Mouse (Mus musculus): ENCODE results near the gene Commd7. TPM values are rescaled to one million over a fixed set of nuclear protein-coding genes. Genes with fewer than 3 reads are reported as not detected.
"Not testable (repeated sequence)": the region's sequence is repeated elsewhere in the genome, so short reads cannot be mapped to it uniquely, and the experiment has no call there.

Gene Commd7
- polyA plus RNA-seq (2015; fragmentation: Nextera tagmentation; extraction: Ambion mirVana) = 78.8 and 83.6 TPM in 2 replicates

GRCm38 (mm10) chr2:153631976-153632870 lies at the start of gene Commd7:
Gene Commd7 (minus strand): TSS chr2:153632781.
- no peaks in the 10 kb centered on the region for H3K9me3 ChIP-seq
- ATAC-seq (ENCODE audit: insufficient number of reproducible peaks, low FRiP score, low TSS enrichment, low read depth) = peak; percentile 74
- H3K4me2 ChIP-seq = peak within 1 kb of the TSS; percentile 58
- H3K36me3 ChIP-seq = peaks cover 18% of the 10 kb centered on the region
- H3K27me3 ChIP-seq = no peaks in the 10 kb centered on the region
- H3K9ac ChIP-seq = peak within 1 kb of the TSS; percentile 88
- WGBS = 4% methylated on average over 53 of the region's 53 CpGs
- peak within 1 kb of the TSS; percentile 91 for H3K4me3 ChIP-seq
- H3K27ac ChIP-seq = peak within 1 kb of the TSS; percentile 96
- peaks cover 8% of the 10 kb centered on the region for H3K4me1 ChIP-seq

- 90% methylated on average over 1 of the region's 1 CpGs for WGBS
These were observed 47.4 kb upstream of the Commd7 start for GRCm38 (mm10) chr2:153679959-153680358.

GRCm38 (mm10) chr2:153677550-153677949 lies 45.0 kb upstream of the Commd7 start:
- 85% methylated on average over 7 of the region's 7 CpGs for WGBS

More at GRCm38 (mm10) chr2:153679959-153680358, 47.4 kb upstream of the Commd7 start:
- Histone ChIP-seq H3K4me1 (no peaks in the 10 kb centered on the region), H3K4me3 (no peak overlapping the region), H3K27me3 (no peaks in the 10 kb centered on the region), H3K4me2 (no peak overlapping the region), H3K9me3 (no peaks in the 10 kb centered on the region), H3K36me3 (peaks cover 17% of the 10 kb centered on the region), H3K9ac (no peak overlapping the region), H3K27ac (no peak overlapping the region)
- ATAC-seq (ENCODE audit: insufficient number of reproducible peaks, low FRiP score, low TSS enrichment, low read depth) = no peak

GRCm38 (mm10) chr2:153676944-153677343 lies 44.4 kb upstream of the Commd7 start:
- H3K9me3 ChIP-seq = no peaks in the 10 kb centered on the region
- H3K4me2 ChIP-seq = no peak overlapping the region
- H3K36me3 ChIP-seq = peaks cover 22% of the 10 kb centered on the region
- no peak for ATAC-seq (ENCODE audit: insufficient number of reproducible peaks, low FRiP score, low TSS enrichment, low read depth)
- no peaks in the 10 kb centered on the region for H3K4me1 ChIP-seq
- 92% methylated on average over 6 of the region's 6 CpGs for WGBS
- H3K27ac ChIP-seq = no peak overlapping the region
- H3K9ac ChIP-seq = no peak overlapping the region
- no peak overlapping the region for H3K4me3 ChIP-seq
- H3K27me3 ChIP-seq = no peaks in the 10 kb centered on the region

More at GRCm38 (mm10) chr2:153677550-153677949, 45.0 kb upstream of the Commd7 start:
- H3K36me3 ChIP-seq = peaks cover 22% of the 10 kb centered on the region
- no peak overlapping the region for H3K27ac ChIP-seq
- no peaks in the 10 kb centered on the region for H3K9me3 ChIP-seq
- no peak overlapping the region for H3K4me2 ChIP-seq
- no peak for ATAC-seq (ENCODE audit: insufficient number of reproducible peaks, low FRiP score, low TSS enrichment, low read depth)
- H3K9ac ChIP-seq = no peak overlapping the region
- no peaks in the 10 kb centered on the region for H3K4me1 ChIP-seq
- no peaks in the 10 kb centered on the region for H3K27me3 ChIP-seq
- no peak overlapping the region for H3K4me3 ChIP-seq

GRCm38 (mm10) chr2:153675364-153675763 lies 42.8 kb upstream of the Commd7 start:
- not testable (repeated sequence) for H3K27me3 ChIP-seq

GRCm38 (mm10) chr2:153672619-153673018 lies 40.0 kb upstream of the Commd7 start:
- Histone ChIP-seq H3K27ac (no peak overlapping the region), H3K9ac (no peak overlapping the region), H3K9me3 (no peaks in the 10 kb centered on the region), H3K4me3 (no peak overlapping the region), H3K4me1 (no peaks in the 10 kb centered on the region), H3K27me3 (no peaks in the 10 kb centered on the region), H3K4me2 (no peak overlapping the region), H3K36me3 (peaks cover 23% of the 10 kb centered on the region)
- 93% methylated on average over 2 of the region's 2 CpGs for WGBS
- ATAC-seq (ENCODE audit: insufficient number of reproducible peaks, low FRiP score, low TSS enrichment, low read depth) = no peak

More at GRCm38 (mm10) chr2:153675364-153675763, 42.8 kb upstream of the Commd7 start:
- H3K36me3 ChIP-seq = peaks cover 26% of the 10 kb centered on the region
- H3K4me1 ChIP-seq; H3K9me3 ChIP-seq; H3K4me3 ChIP-seq; H3K4me2 ChIP-seq; ATAC-seq (ENCODE audit: insufficient number of reproducible peaks, low FRiP score, low TSS enrichment, low read depth); H3K27ac ChIP-seq; H3K9ac ChIP-seq: not testable (repeated sequence)
- WGBS = 85% methylated on average over 1 of the region's 1 CpGs

- no peaks in the 10 kb centered on the region for H3K9me3 ChIP-seq
- no peak for ATAC-seq (ENCODE audit: insufficient number of reproducible peaks, low FRiP score, low TSS enrichment, low read depth)
- H3K27ac ChIP-seq = no peak overlapping the region
- H3K9ac ChIP-seq = no peak overlapping the region
- no peaks in the 10 kb centered on the region for H3K27me3 ChIP-seq
- WGBS = 65% methylated on average over 5 of the region's 5 CpGs
- H3K36me3 ChIP-seq = peaks cover 24% of the 10 kb centered on the region
- H3K4me1 ChIP-seq = no peaks in the 10 kb centered on the region
- no peak overlapping the region for H3K4me3 ChIP-seq
- no peak overlapping the region for H3K4me2 ChIP-seq
These were observed 37.5 kb upstream of the Commd7 start for GRCm38 (mm10) chr2:153670111-153670510.

- Histone ChIP-seq H3K36me3 (peaks cover 24% of the 10 kb centered on the region), H3K9ac (no peak overlapping the region), H3K4me3 (no peak overlapping the region), H3K4me2 (no peak overlapping the region), H3K9me3 (no peaks in the 10 kb centered on the region), H3K4me1 (no peaks in the 10 kb centered on the region), H3K27me3 (no peaks in the 10 kb centered on the region), H3K27ac (no peak overlapping the region)
- ATAC-seq (ENCODE audit: insufficient number of reproducible peaks, low FRiP score, low TSS enrichment, low read depth) = no peak
- WGBS = 69% methylated on average over 7 of the region's 7 CpGs
These were observed 36.3 kb upstream of the Commd7 start for GRCm38 (mm10) chr2:153668754-153669376.

GRCm38 (mm10) chr2:153665401-153665800 lies 32.8 kb upstream of the Commd7 start:
- Histone ChIP-seq H3K9me3 (no peaks in the 10 kb centered on the region), H3K27me3 (no peaks in the 10 kb centered on the region), H3K9ac (no peak overlapping the region), H3K27ac (no peak overlapping the region), H3K4me1 (no peaks in the 10 kb centered on the region), H3K36me3 (peaks cover 30% of the 10 kb centered on the region), H3K4me2 (no peak overlapping the region), H3K4me3 (no peak overlapping the region)
- WGBS = 86% methylated on average over 7 of the region's 7 CpGs
- ATAC-seq (ENCODE audit: insufficient number of reproducible peaks, low FRiP score, low TSS enrichment, low read depth) = no peak

GRCm38 (mm10) chr2:153660616-153661015 lies 28.0 kb upstream of the Commd7 start:
- H3K4me3 ChIP-seq = no peak overlapping the region
- no peak for ATAC-seq (ENCODE audit: insufficient number of reproducible peaks, low FRiP score, low TSS enrichment, low read depth)
- 37% methylated on average over 3 of the region's 3 CpGs for WGBS

GRCm38 (mm10) chr2:153657659-153658058 lies 25.1 kb upstream of the Commd7 start:
- WGBS = 81% methylated on average over 8 of the region's 8 CpGs

More at GRCm38 (mm10) chr2:153660616-153661015, 28.0 kb upstream of the Commd7 start:
- Histone ChIP-seq H3K4me2 (no peak overlapping the region), H3K9me3 (no peaks in the 10 kb centered on the region), H3K27me3 (no peaks in the 10 kb centered on the region), H3K4me1 (no peaks in the 10 kb centered on the region), H3K36me3 (peaks cover 18% of the 10 kb centered on the region), H3K9ac (no peak overlapping the region), H3K27ac (no peak overlapping the region)

GRCm38 (mm10) chr2:153651681-153652080 lies 19.1 kb upstream of the Commd7 start:
- Histone ChIP-seq H3K9me3 (no peaks in the 10 kb centered on the region), H3K36me3 (no peaks in the 10 kb centered on the region), H3K27ac (no peak overlapping the region), H3K4me3 (no peak overlapping the region), H3K4me1 (peaks cover 14% of the 10 kb centered on the region), H3K9ac (no peak overlapping the region), H3K4me2 (no peak overlapping the region), H3K27me3 (no peaks in the 10 kb centered on the region)
- ATAC-seq (ENCODE audit: insufficient number of reproducible peaks, low FRiP score, low TSS enrichment, low read depth) = no peak
- WGBS = 41% methylated on average over 3 of the region's 3 CpGs

More at GRCm38 (mm10) chr2:153657659-153658058, 25.1 kb upstream of the Commd7 start:
- not testable (repeated sequence) for H3K4me1 ChIP-seq; H3K9me3 ChIP-seq; H3K27ac ChIP-seq; H3K4me3 ChIP-seq; H3K4me2 ChIP-seq; H3K27me3 ChIP-seq; H3K9ac ChIP-seq; ATAC-seq (ENCODE audit: insufficient number of reproducible peaks, low FRiP score, low TSS enrichment, low read depth)
- peaks cover 13% of the 10 kb centered on the region; the same call in 1 of the 2 replicates for H3K36me3 ChIP-seq

Measured in limb, embryonic 15.5 days (tissue).